Mouse (Mus musculus) CD4-positive helper T cell, adult 2 months (primary cell): ENCODE results near the gene Vipr2.

Experiments used
- DNase-seq: peaks from one replicate; pipeline ENCODE4 v3.0.0-alpha.2; 2012; ENCODE audit warnings: low read depth, missing footprints, low spot score

Gene Vipr2

DNA sequence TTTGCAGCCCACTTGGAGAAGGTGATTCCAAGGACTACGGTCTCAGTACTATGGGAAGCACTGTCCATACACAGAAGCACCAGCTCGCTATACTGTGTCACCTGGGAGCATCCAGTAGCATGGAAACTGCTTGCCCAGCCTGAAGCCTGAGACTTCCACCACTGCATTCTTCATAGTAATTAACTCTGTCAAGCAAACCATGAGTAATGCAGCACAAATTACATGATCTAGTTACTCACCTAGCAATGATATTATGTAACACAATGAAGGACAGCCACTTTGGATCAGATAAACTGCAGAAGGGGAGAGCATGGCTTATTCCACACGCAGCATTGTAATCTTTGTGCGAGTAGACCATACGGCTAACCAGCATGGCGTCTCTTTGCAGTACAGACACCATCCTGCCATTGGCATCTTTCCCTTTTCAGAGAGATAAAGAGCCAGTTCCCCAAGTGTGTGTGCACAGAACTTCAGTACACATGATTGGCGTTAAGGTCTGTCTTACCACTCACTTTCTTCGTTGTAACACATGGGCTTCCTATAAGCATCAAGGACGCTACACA is 75.4 kb downstream of the Vipr2 start:
- DNase-seq, result no peak

DNA sequence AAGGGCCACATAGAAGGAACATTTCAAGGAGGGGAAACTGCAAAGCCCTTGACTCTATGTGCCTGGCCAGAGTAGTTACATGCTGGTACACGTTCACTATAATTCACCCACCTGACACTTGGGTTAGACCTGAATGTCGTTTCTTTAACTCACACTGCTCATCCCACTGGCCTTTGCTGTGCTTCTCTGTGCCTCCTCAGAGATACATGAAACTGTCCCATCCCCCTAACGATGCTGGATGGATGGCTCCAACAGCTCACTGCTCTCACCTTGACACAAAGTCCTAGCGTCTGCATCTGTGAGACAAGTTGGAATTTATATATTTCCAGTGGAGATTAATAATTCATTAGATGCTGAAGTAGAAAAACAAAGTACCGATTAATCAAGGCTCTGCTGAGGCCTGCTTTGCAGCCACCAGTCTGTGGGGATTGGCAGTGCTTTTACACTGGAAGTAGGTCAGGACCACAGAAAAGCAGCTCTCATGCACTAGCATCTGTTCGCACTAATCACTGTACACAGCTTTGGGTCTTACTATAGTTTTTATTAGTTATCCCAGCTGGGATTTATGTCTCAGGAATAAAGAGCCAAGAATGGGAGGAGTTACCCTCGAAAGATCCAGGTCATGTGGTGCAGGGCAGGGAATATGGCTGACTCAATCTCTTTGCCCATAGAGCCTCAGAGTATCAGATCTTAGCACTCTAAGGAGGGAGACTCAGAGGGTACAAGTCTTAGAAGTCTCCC is 79.4 kb downstream of the Vipr2 start:
- no peak for DNase-seq

DNA sequence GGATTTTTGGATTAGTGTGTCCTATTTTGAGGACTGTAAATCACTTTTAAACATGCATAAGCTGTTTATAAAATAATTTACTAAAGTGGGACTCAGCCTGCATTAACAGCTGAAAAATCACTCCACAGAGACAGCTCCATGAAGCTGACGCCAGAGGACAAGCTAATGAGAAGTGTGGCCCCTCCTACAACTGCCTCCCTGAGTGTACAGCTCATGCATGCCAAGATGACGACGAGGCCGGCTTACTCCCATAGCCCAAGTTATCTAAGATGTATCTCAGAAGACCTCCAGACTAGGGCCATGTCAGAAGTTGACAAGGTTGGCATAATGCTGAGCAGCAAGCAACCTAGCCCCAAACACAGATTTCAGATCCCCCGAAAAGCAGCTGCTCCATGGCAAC is 81.7 kb downstream of the Vipr2 start:
- no peak for DNase-seq

DNA sequence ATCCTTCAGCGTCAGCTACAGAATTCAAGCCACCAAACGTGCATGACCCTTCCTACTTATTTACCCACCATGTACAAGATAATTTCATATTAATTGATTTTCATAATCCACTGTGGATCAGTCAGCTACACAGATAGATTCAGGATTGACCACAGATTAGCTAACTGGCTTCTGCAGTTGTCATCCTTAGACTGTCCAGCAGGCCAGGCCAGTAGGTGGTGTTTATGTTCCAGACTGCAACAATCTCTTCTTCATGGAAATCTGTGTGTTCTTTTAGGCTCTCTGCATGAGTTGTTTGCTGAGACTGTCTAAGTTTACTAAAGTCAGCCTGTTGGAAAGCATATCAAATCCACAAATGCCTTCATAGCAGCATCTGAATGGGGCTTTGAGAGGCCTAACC is 82.2 kb downstream of the Vipr2 start:
- no peak for DNase-seq

GRCm38 (mm10) chr12:116165368-116165767 is 87.8 kb downstream of the Vipr2 start:
- DNase-seq, result no peak

GRCm38 (mm10) chr12:116169666-116170065 is 92.1 kb downstream of the Vipr2 start:
- no peak for DNase-seq

- peak; percentile 26 for DNase-seq
These were observed 99.4 kb downstream of the Vipr2 start for GRCm38 (mm10) chr12:116176930-116177329.

DNA sequence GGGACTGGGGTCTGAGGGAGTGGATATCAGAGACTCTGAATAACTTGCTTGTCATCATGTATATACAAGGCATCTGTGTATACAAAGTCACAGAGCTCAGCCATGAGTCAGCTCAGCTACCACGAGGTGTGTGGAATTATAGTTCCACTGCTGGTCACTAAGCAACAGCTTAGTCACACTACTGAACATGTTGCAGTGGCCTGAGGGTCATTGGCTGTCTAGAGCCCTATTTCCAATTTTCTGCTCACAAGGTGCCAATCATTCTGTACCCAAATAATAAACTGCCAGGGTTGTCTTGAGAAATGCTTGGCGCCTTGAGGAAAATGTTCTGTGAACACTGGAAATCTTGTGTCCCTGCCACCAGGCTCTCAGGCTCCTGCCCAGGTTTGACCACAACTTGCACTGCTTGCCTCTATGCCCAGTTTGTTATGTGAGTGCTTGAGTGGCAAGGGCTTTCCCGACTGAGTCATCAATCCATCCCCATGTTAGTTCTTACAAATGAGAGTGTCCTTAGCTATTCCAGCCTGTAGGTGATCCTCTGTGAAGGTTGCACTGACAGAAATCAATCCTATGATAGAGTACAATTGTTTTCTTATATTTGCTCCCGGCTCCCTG is 104.0 kb downstream of the Vipr2 start:
- no peak for DNase-seq

GRCm38 (mm10) chr12:116182376-116182775 is 104.8 kb downstream of the Vipr2 start:
- no peak for DNase-seq

- no peak for DNase-seq
These were observed 105.8 kb downstream of the Vipr2 start for GRCm38 (mm10) chr12:116183212-116183935.

- DNase-seq, result no peak
These were observed 116.4 kb downstream of the Vipr2 start for GRCm38 (mm10) chr12:116193952-116194351.

DNA sequence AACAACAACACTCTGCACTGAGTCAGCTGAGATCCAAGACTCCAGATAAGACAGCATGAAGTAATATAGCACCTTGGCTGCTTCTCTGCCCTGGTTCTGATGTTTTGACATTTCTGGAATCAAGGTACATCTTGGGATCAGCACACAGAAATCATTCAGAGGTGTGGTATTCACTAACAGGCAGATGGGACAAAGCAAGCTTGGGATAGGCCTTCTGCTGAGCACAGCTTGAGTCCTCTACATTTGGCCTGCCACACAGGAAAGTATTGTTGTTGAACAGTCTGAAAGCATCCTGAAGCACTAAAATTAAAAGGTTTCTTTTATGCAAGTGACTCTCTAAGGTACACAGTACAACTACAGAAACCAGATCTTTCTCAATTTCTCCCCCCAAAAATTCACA is 117.1 kb downstream of the Vipr2 start:
- DNase-seq, result no peak
